Mouse (Mus musculus): ENCODE measurements around the gene Cyp4a10. TPM values are rescaled to one million over a fixed set of nuclear protein-coding genes. Genes with fewer than 3 reads are reported as not detected.
"Not testable (repeated sequence)": the region's sequence is repeated elsewhere in the genome, so short reads cannot be mapped to it uniquely, and the experiment has no call there.

The Cyp4a10 gene
- polyA plus RNA-seq (2014; fragmentation: Nextera tagmentation; extraction: Ambion mirVana) = not detected in 2 replicates

GRCm38 (mm10) chr4:115518000-115518399 is at the start of gene Cyp4a10:
TSS of gene Cyp4a10 (plus strand) at chr4:115518264.
- H3K36me3 ChIP-seq (ENCODE audit: control insufficient read depth, insufficient read depth, low read length); H3K9ac ChIP-seq (ENCODE audit: low read length); H3K27me3 ChIP-seq (ENCODE audit: control insufficient read depth, insufficient read depth, low read length); H3K4me2 ChIP-seq (ENCODE audit: low read depth, low read length, severe bottlenecking); H3K27ac ChIP-seq (ENCODE audit: low read depth, low read length); H3K4me1 ChIP-seq (replicated peaks; ENCODE audit: control insufficient read depth, insufficient read depth, low read length); ATAC-seq (replicated peaks; ENCODE audit: low FRiP score); H3K4me3 ChIP-seq (ENCODE audit: low read depth, low read length); H3K9me3 ChIP-seq (ENCODE audit: control insufficient read depth, low read length); DNase-seq (ENCODE audit: low spot score): not testable (repeated sequence)
- 93% methylated on average over 5 of the region's 5 CpGs for WGBS

GRCm38 (mm10) chr4:115473585-115473984 is 44.5 kb upstream of the Cyp4a10 start:
- H3K4me1 ChIP-seq (replicated peaks; ENCODE audit: control insufficient read depth, insufficient read depth, low read length); H3K9ac ChIP-seq (ENCODE audit: low read length); H3K27ac ChIP-seq (ENCODE audit: low read depth, low read length); H3K4me3 ChIP-seq (ENCODE audit: low read depth, low read length); H3K9me3 ChIP-seq (ENCODE audit: control insufficient read depth, low read length); H3K36me3 ChIP-seq (ENCODE audit: control insufficient read depth, insufficient read depth, low read length); H3K4me2 ChIP-seq (ENCODE audit: low read depth, low read length, severe bottlenecking); DNase-seq (ENCODE audit: low spot score); H3K27me3 ChIP-seq (ENCODE audit: control insufficient read depth, insufficient read depth, low read length); ATAC-seq (replicated peaks; ENCODE audit: low FRiP score): not testable (repeated sequence)
- WGBS = 79% methylated on average over 3 of the region's 3 CpGs

DNA sequence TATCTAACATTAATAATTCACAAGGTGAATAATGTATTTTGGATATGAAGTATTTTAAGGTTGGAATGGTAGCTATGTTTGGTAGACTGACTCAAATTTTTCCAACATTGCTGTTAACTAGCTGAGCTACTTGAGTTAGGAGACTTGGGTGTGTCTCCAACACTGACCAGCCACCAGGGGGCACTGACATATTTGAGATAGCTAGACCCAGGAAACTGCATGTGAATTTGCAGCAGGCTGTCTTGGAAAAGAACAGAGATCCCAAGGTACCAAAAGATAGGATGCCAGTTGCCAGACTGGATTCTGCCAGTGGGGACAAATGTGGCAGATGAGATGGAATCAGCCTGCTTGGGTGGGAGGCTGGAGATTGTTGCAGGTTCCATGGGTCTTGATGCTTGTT is 42.0 kb upstream of the Cyp4a10 start:
- not testable (repeated sequence) for DNase-seq (ENCODE audit: low spot score); H3K4me2 ChIP-seq (ENCODE audit: low read depth, low read length, severe bottlenecking); H3K4me3 ChIP-seq (ENCODE audit: low read depth, low read length); H3K4me1 ChIP-seq (replicated peaks; ENCODE audit: control insufficient read depth, insufficient read depth, low read length); H3K27me3 ChIP-seq (ENCODE audit: control insufficient read depth, insufficient read depth, low read length); H3K36me3 ChIP-seq (ENCODE audit: control insufficient read depth, insufficient read depth, low read length); H3K9me3 ChIP-seq (ENCODE audit: control insufficient read depth, low read length); H3K27ac ChIP-seq (ENCODE audit: low read depth, low read length); H3K9ac ChIP-seq (ENCODE audit: low read length)
- peak; percentile 66 for ATAC-seq (replicated peaks; ENCODE audit: low FRiP score)

GRCm38 (mm10) chr4:115481006-115481652 is 36.9 kb upstream of the Cyp4a10 start:
- Histone ChIP-seq H3K9ac (ENCODE audit: low read length) (no peak overlapping the region), H3K4me2 (ENCODE audit: low read depth, low read length, severe bottlenecking) (no peak overlapping the region), H3K27ac (ENCODE audit: low read depth, low read length) (no peak overlapping the region), H3K4me1 (replicated peaks; ENCODE audit: control insufficient read depth, insufficient read depth, low read length) (no peaks in the 10 kb centered on the region), H3K9me3 (ENCODE audit: control insufficient read depth, low read length) (no peaks in the 10 kb centered on the region), H3K27me3 (ENCODE audit: control insufficient read depth, insufficient read depth, low read length) (no peaks in the 10 kb centered on the region), H3K4me3 (ENCODE audit: low read depth, low read length) (no peak overlapping the region), H3K36me3 (ENCODE audit: control insufficient read depth, insufficient read depth, low read length) (no peaks in the 10 kb centered on the region)
- ATAC-seq (replicated peaks; ENCODE audit: low FRiP score) = no peak
- DNase-seq (ENCODE audit: low spot score) = no peak
- WGBS = 79% methylated on average over 6 of the region's 6 CpGs

DNA sequence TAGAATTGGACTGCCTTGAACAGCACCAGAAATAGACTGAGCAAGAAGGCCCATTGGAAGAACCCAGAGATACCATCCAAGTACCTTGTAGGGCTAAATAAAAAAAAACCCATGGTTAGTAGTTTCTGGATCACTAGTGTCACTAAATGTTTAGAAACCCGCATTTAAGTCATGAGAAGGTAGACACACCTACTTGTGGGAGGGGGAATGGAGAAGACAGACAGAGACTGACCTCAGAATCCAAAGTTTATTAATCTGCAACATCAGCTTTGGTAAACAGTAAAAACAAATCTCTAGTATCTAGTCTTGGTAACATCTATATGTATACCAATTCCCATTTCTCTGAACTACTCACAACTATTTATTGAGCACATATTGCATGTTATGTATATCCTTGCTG is 22.1 kb upstream of the Cyp4a10 start, which contains the start of gene Cyp4a14:
TSS of gene Cyp4a14 (minus strand) at position 142 of the 400 bp plus-strand sequence.
- Histone ChIP-seq H3K4me1 (replicated peaks; ENCODE audit: control insufficient read depth, insufficient read depth, low read length) (no peaks in the 10 kb centered on the region), H3K27ac (ENCODE audit: low read depth, low read length) (no peak within 1 kb of the TSS), H3K9me3 (ENCODE audit: control insufficient read depth, low read length) (no peaks in the 10 kb centered on the region), H3K4me2 (ENCODE audit: low read depth, low read length, severe bottlenecking) (no peak within 1 kb of the TSS), H3K9ac (ENCODE audit: low read length) (no peak within 1 kb of the TSS), H3K27me3 (ENCODE audit: control insufficient read depth, insufficient read depth, low read length) (no peaks in the 10 kb centered on the region), H3K4me3 (ENCODE audit: low read depth, low read length) (no peak within 1 kb of the TSS), H3K36me3 (ENCODE audit: control insufficient read depth, insufficient read depth, low read length) (no peaks in the 10 kb centered on the region)
- DNase-seq (ENCODE audit: low spot score) (no peak), ATAC-seq (replicated peaks; ENCODE audit: low FRiP score) (no peak)
- WGBS = 92% methylated on average over 1 of the region's 1 CpGs

DNA sequence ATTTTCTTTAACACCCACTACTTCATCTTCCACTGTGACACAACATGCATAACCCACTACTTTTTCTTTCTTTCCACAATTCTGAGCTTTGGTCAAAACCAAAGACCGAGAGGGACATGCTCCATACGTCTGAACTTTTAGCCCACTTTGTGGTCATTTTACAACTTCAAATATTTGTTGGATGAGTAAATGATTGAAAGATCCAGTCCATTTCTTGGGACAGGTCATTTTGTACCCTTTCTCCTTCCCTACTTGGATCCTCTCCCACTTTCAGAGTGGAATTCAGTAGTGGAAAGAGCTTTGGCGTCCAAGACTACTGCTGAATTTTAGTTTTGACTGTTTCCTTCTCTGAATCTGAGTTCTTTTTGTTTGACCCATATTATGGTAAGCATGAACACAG is 20.6 kb upstream of the Cyp4a10 start:
- no peak overlapping the region for H3K4me2 ChIP-seq (ENCODE audit: low read depth, low read length, severe bottlenecking)
- no peak overlapping the region for H3K9ac ChIP-seq (ENCODE audit: low read length)
- H3K27me3 ChIP-seq (ENCODE audit: control insufficient read depth, insufficient read depth, low read length) = no peaks in the 10 kb centered on the region
- 92% methylated on average over 3 of the region's 3 CpGs for WGBS
- no peaks in the 10 kb centered on the region for H3K9me3 ChIP-seq (ENCODE audit: control insufficient read depth, low read length)
- ATAC-seq (replicated peaks; ENCODE audit: low FRiP score) (no peak), DNase-seq (ENCODE audit: low spot score) (no peak)
- no peak overlapping the region for H3K4me3 ChIP-seq (ENCODE audit: low read depth, low read length)
- H3K27ac ChIP-seq (ENCODE audit: low read depth, low read length) = no peak overlapping the region
- H3K36me3 ChIP-seq (ENCODE audit: control insufficient read depth, insufficient read depth, low read length) = no peaks in the 10 kb centered on the region
- H3K4me1 ChIP-seq (replicated peaks; ENCODE audit: control insufficient read depth, insufficient read depth, low read length) = no peaks in the 10 kb centered on the region

GRCm38 (mm10) chr4:115513964-115514363 is 4.1 kb upstream of the Cyp4a10 start:
- H3K4me3 ChIP-seq (ENCODE audit: low read depth, low read length); H3K9me3 ChIP-seq (ENCODE audit: control insufficient read depth, low read length); H3K27me3 ChIP-seq (ENCODE audit: control insufficient read depth, insufficient read depth, low read length); DNase-seq (ENCODE audit: low spot score); H3K27ac ChIP-seq (ENCODE audit: low read depth, low read length); ATAC-seq (replicated peaks; ENCODE audit: low FRiP score); H3K4me1 ChIP-seq (replicated peaks; ENCODE audit: control insufficient read depth, insufficient read depth, low read length); H3K36me3 ChIP-seq (ENCODE audit: control insufficient read depth, insufficient read depth, low read length); H3K4me2 ChIP-seq (ENCODE audit: low read depth, low read length, severe bottlenecking); H3K9ac ChIP-seq (ENCODE audit: low read length): not testable (repeated sequence)

DNA sequence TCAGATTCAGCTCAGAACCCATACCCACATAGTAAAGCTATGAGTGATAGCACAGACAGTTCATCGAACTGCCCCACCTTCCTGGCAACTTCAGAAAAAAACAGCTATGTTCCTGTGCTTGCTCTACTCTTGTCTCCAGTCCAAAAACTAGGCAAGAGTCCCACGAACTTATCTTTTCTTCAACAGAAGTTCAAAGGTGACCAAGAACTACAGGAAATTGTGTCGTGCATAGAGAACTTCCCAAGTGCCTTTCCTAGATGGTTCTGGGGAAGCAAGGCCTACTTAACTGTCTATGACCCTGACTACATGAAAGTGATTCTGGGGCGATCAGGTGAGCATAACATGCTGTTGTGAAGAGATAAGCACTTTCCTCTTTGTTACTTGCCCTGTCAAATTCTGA is 1.4 kb downstream of the Cyp4a10 start:
- DNase-seq (ENCODE audit: low spot score) (no peak), ATAC-seq (replicated peaks; ENCODE audit: low FRiP score) (no peak)
- Histone ChIP-seq H3K9me3 (ENCODE audit: control insufficient read depth, low read length) (no peaks in the 10 kb centered on the region), H3K36me3 (ENCODE audit: control insufficient read depth, insufficient read depth, low read length) (no peaks in the 10 kb centered on the region), H3K4me2 (ENCODE audit: low read depth, low read length, severe bottlenecking) (no peak overlapping the region), H3K27ac (ENCODE audit: low read depth, low read length) (no peak overlapping the region), H3K27me3 (ENCODE audit: control insufficient read depth, insufficient read depth, low read length) (no peaks in the 10 kb centered on the region), H3K4me3 (ENCODE audit: low read depth, low read length) (no peak overlapping the region), H3K4me1 (replicated peaks; ENCODE audit: control insufficient read depth, insufficient read depth, low read length) (no peaks in the 10 kb centered on the region), H3K9ac (ENCODE audit: low read length) (no peak overlapping the region)
- 79% methylated on average over 4 of the region's 4 CpGs for WGBS

DNA sequence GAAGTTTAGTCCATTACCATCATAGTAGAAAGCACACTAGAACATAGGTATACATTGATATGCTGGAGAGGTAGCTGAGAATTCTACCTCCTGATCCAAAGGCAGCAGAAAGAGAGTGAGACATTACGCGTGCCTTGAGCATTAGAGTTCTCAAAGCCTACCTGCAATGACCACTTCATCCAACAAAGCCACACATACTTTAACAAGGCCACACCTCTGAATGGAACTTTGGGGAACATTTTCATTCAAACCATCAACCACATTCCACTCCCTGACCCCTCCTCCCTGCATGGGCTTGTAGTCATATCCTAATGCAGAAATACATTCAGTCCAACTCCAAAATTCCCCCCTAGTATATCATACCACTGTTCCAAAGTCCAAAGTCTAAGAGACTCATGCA is 3.7 kb downstream of the Cyp4a10 start:
- no peaks in the 10 kb centered on the region for H3K36me3 ChIP-seq (ENCODE audit: control insufficient read depth, insufficient read depth, low read length)
- H3K4me3 ChIP-seq (ENCODE audit: low read depth, low read length) = no peak overlapping the region
- WGBS = 94% methylated on average over 2 of the region's 2 CpGs
- no peak overlapping the region for H3K4me2 ChIP-seq (ENCODE audit: low read depth, low read length, severe bottlenecking)
- no peak overlapping the region for H3K9ac ChIP-seq (ENCODE audit: low read length)
- ATAC-seq (replicated peaks; ENCODE audit: low FRiP score) = no peak
- H3K27ac ChIP-seq (ENCODE audit: low read depth, low read length) = no peak overlapping the region
- H3K27me3 ChIP-seq (ENCODE audit: control insufficient read depth, insufficient read depth, low read length) = no peaks in the 10 kb centered on the region
- DNase-seq (ENCODE audit: low spot score) = no peak
- no peaks in the 10 kb centered on the region for H3K9me3 ChIP-seq (ENCODE audit: control insufficient read depth, low read length)
- H3K4me1 ChIP-seq (replicated peaks; ENCODE audit: control insufficient read depth, insufficient read depth, low read length) = no peaks in the 10 kb centered on the region
